Mouse (Mus musculus) ES-Bruce4 (cell line): ENCODE results near the gene Fam192a.

Experiments
- CTCF ChIP-seq: IDR thresholded peaks from one replicate; pipeline ENCODE4 v1.8.1; 2011; ENCODE audit warnings: low read depth, low read length
- EP300 ChIP-seq: IDR thresholded peaks from 2 replicates; pipeline ENCODE4 v1.6.1; 2011; ENCODE audit warnings: low read depth, low read length; ENCODE audit not compliant: insufficient read depth
- POLR2A ChIP-seq: IDR thresholded peaks from one replicate; pipeline ENCODE4 v1.8.1; 2011; ENCODE audit warnings: low read length; ENCODE audit not compliant: insufficient read depth

- TF ChIP-seq POLR2A, result no peak
- no peak for TF ChIP-seq CTCF
- no peak for TF ChIP-seq EP300
These were observed 804 bp upstream of the Fam192a start for GRCm38 (mm10) chr8:94602471-94603131.
